Mouse (Mus musculus): ENCODE data around the gene Panx2.

Panx2 gene

DNA sequence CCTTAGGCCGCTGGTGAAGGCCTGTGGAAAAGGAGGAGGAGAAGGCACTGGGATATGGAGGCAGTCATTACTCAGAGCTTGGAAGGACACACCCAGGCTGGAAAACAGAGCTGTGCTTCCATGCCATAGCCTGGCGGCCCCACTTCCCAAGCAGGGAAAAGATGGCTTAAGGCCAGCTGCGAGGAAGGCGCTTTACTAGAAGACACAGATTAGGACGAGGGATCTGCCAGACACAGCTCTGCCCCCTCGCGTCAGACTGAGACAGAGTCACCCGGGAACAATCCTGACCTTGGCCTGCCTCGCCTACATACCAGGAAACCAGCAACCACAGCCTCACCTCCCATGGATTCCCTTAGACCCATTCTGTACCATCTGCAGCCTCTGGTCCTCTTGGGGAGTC is 50.6 kb downstream of the Panx2 start:
- in situ Hi-C loops (cut with MboI; ENCODE audit: unreplicated experiment in 2 of 2) = loop anchor here (10.0 to 25.0 kb wide), 2 partner anchors 102 to 355 kb away; partner anchors contain the start of gene Ppp6r2 (in 2 of the 2)

GRCm38 (mm10) chr15:89118007-89118406 is 58.5 kb downstream of the Panx2 start:
- in situ Hi-C loops (cut with MboI; ENCODE audit: unreplicated experiment in 2 of 2) = loop anchor here (5.0 to 25.0 kb wide), 3 partner anchors 94 to 347 kb away; partner anchors contain the start of genes Ppp6r2 (in 2 of the 2) and Sco2 (in 2 of the 2)

DNA sequence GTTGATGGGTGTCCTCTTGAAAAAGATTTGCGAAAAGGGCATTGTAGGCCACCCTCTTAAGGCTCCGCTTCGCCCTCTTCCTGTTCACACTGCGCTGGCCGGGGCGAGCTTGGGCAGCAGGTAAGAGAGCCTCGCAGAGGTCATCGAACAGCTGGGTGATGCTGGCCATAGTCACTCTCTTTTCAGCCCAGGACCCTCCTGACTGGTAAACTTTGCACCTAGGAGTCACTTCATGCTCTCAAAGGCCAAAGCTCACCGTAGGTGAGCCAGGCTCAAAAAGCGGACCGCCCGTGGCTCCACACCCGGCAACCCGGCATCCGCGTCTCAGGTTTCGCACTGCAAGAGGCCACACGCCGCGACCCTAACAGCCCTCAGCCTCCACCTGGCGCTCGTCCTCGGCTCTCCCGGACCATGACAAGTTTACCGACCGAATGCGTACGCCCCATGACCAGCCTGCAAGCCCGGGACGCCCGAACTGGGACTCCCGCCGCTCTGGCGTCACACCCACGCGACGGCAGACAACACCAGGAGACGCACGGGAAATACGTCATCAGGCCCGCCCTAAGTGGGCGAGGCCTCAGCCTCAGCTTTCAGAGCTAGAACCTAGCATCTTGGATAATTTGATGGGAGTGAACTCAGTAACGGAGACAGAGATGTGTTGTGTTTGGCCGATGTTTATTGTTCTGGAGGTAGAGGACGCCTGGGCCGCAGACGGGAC is 63.3 kb downstream of the Panx2 start, which contains the start of gene Tubgcp6:
TSS of gene Tubgcp6 (minus strand) at position 464 of the 718 bp plus-strand sequence.
- in situ Hi-C loops (cut with MboI; ENCODE audit: unreplicated experiment in 2 of 2) = loop anchor here (25.0 kb wide), 1 partner anchor 89 kb away; the partner anchor contains the start of gene Ppp6r2 (in 2 of the 2)
